Mouse (Mus musculus): ENCODE data around the gene Rhoq. TPM values are rescaled to one million over a fixed set of nuclear protein-coding genes. Genes with fewer than 3 reads are reported as not detected.

Gene Rhoq
- 36.9 and 37.8 TPM in 2 replicates for polyA plus RNA-seq (2014; fragmentation: Nextera tagmentation; extraction: Ambion mirVana)

GRCm38 (mm10) chr17:86962894-86963585, at the start of gene Rhoq:
Rhoq (plus strand) TSS chr17:86963082.
- H3K4me2 ChIP-seq (ENCODE audit: low read depth, low read length) = peak within 1 kb of the TSS; percentile 67
- no peaks in the 10 kb centered on the region for H3K27me3 ChIP-seq (replicated peaks; ENCODE audit: control insufficient read depth, insufficient read depth, low read length)
- under 1% methylated on average over 17 of the region's 86 CpGs for whole genome bisulfite sequencing
- no peaks in the 10 kb centered on the region for H3K36me3 ChIP-seq (ENCODE audit: control insufficient read depth, insufficient read depth, low read length)
- DNase-seq (ENCODE audit: low spot score) (peak; percentile 96), ATAC-seq (ENCODE audit: low read depth) (peak; percentile 90)
- peak within 1 kb of the TSS; percentile 84 for H3K4me3 ChIP-seq (ENCODE audit: low read depth, low read length)
- H3K4me1 ChIP-seq (ENCODE audit: control insufficient read depth, insufficient read depth, low read length) = peaks cover 37% of the 10 kb centered on the region
- peak within 1 kb of the TSS; percentile 96 for H3K27ac ChIP-seq (replicated peaks; ENCODE audit: low read depth, low read length)
- peak within 1 kb of the TSS; percentile 94 for H3K9ac ChIP-seq (ENCODE audit: low read depth, low read length)
- no peaks in the 10 kb centered on the region for H3K9me3 ChIP-seq (ENCODE audit: control insufficient read depth, low read length)

GRCm38 (mm10) chr17:86915540-86915939, 47.3 kb upstream of the Rhoq start:
- H3K4me2 ChIP-seq (ENCODE audit: low read depth, low read length) = no peak overlapping the region
- no peaks in the 10 kb centered on the region for H3K4me1 ChIP-seq (ENCODE audit: control insufficient read depth, insufficient read depth, low read length)
- ATAC-seq (ENCODE audit: low read depth) = no peak
- H3K27me3 ChIP-seq (replicated peaks; ENCODE audit: control insufficient read depth, insufficient read depth, low read length) = no peaks in the 10 kb centered on the region
- no peaks in the 10 kb centered on the region for H3K36me3 ChIP-seq (ENCODE audit: control insufficient read depth, insufficient read depth, low read length)
- WGBS = 81% methylated on average over 4 of the region's 4 CpGs
- no peak overlapping the region for H3K4me3 ChIP-seq (ENCODE audit: low read depth, low read length)
- H3K9ac ChIP-seq (ENCODE audit: low read depth, low read length) = no peak overlapping the region
- peaks cover 3% of the 10 kb centered on the region; the same call in 1 of the 2 replicates for H3K9me3 ChIP-seq (ENCODE audit: control insufficient read depth, low read length)
- DNase-seq (ENCODE audit: low spot score) = no peak
- no peak overlapping the region for H3K27ac ChIP-seq (replicated peaks; ENCODE audit: low read depth, low read length)

DNA sequence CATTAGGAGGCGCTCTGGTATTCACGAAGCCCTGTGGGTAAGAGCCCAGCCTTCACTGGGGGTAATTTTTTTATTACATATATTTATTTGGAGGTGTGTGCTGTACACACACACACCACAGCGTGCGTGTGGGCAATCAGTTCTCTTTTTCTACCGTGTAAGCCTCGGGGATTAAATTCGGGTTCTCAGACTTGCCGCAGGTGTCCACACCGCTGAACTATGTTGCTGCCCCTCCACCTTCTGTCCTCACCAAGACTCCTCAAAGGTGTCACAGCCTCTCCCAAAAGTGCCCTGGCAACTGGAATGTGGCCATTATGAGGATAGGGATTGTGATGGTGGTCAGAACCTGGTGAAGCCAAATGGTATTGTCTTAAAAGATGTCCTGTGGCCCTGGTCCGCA, 45.8 kb upstream of the Rhoq start, which contains the start of gene Tmem247:
Gene Tmem247, plus strand, starts transcription at position 301 of the 400 bp plus-strand sequence.
- no peak for ATAC-seq (ENCODE audit: low read depth)
- no peaks in the 10 kb centered on the region for H3K27me3 ChIP-seq (replicated peaks; ENCODE audit: control insufficient read depth, insufficient read depth, low read length)
- no peak within 1 kb of the TSS for H3K9ac ChIP-seq (ENCODE audit: low read depth, low read length)
- DNase-seq (ENCODE audit: low spot score) = no peak
- no peaks in the 10 kb centered on the region for H3K4me1 ChIP-seq (ENCODE audit: control insufficient read depth, insufficient read depth, low read length)
- no peaks in the 10 kb centered on the region for H3K36me3 ChIP-seq (ENCODE audit: control insufficient read depth, insufficient read depth, low read length)
- H3K4me3 ChIP-seq (ENCODE audit: low read depth, low read length) = no peak within 1 kb of the TSS
- H3K4me2 ChIP-seq (ENCODE audit: low read depth, low read length) = no peak within 1 kb of the TSS
- WGBS = 92% methylated on average over 10 of the region's 10 CpGs
- no peak within 1 kb of the TSS for H3K27ac ChIP-seq (replicated peaks; ENCODE audit: low read depth, low read length)
- H3K9me3 ChIP-seq (ENCODE audit: control insufficient read depth, low read length) = peaks cover 3% of the 10 kb centered on the region; the same call in 1 of the 2 replicates

- Histone ChIP-seq H3K9ac (ENCODE audit: low read depth, low read length) (no peak overlapping the region), H3K27ac (replicated peaks; ENCODE audit: low read depth, low read length) (no peak overlapping the region), H3K9me3 (ENCODE audit: control insufficient read depth, low read length) (peaks cover 3% of the 10 kb centered on the region; the same call in 1 of the 2 replicates), H3K4me1 (ENCODE audit: control insufficient read depth, insufficient read depth, low read length) (peaks cover 8% of the 10 kb centered on the region), H3K4me2 (ENCODE audit: low read depth, low read length) (no peak overlapping the region), H3K36me3 (ENCODE audit: control insufficient read depth, insufficient read depth, low read length) (no peaks in the 10 kb centered on the region), H3K4me3 (ENCODE audit: low read depth, low read length) (no peak overlapping the region), H3K27me3 (replicated peaks; ENCODE audit: control insufficient read depth, insufficient read depth, low read length) (no peaks in the 10 kb centered on the region)
- ATAC-seq (ENCODE audit: low read depth) (no peak), DNase-seq (ENCODE audit: low spot score) (no peak)
- 77% methylated on average over 6 of the region's 6 CpGs for WGBS
Observed at GRCm38 (mm10) chr17:86918786-86919185, 44.1 kb upstream of the Rhoq start.

- no peak overlapping the region for H3K4me3 ChIP-seq (ENCODE audit: low read depth, low read length)
Observed at GRCm38 (mm10) chr17:86919729-86920128, 43.2 kb upstream of the Rhoq start.

DNA sequence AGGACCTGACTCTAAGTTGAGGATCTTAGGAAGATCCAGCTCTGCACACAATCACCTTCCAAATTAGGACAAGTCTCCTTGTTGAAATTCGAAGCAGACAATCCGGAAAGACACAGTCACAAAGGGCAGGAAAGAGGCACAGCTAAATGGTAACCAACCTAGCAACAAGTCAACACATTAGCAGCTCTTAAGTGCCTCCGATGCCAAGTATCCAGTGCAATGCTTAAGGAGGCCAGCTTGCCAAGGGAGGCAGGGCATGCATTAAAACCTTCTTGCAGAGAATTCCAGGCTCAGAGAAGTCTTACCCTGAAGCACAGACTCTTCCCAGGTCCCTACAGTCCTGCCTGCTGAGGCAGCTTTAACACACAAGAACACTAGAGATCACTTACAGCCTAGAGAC, 38.2 kb upstream of the Rhoq start:
- H3K4me3 ChIP-seq (ENCODE audit: low read depth, low read length) = no peak overlapping the region
- H3K9ac ChIP-seq (ENCODE audit: low read depth, low read length) = no peak overlapping the region
- H3K27ac ChIP-seq (replicated peaks; ENCODE audit: low read depth, low read length) = no peak overlapping the region
- no peak for ATAC-seq (ENCODE audit: low read depth)
- peaks cover 10% of the 10 kb centered on the region; the same call in 1 of the 2 replicates for H3K9me3 ChIP-seq (ENCODE audit: control insufficient read depth, low read length)
- no peaks in the 10 kb centered on the region for H3K36me3 ChIP-seq (ENCODE audit: control insufficient read depth, insufficient read depth, low read length)
- H3K27me3 ChIP-seq (replicated peaks; ENCODE audit: control insufficient read depth, insufficient read depth, low read length) = no peaks in the 10 kb centered on the region
- H3K4me1 ChIP-seq (ENCODE audit: control insufficient read depth, insufficient read depth, low read length) = peaks cover 8% of the 10 kb centered on the region
- WGBS = 73% methylated on average over 3 of the region's 3 CpGs
- H3K4me2 ChIP-seq (ENCODE audit: low read depth, low read length) = no peak overlapping the region
- no peak for DNase-seq (ENCODE audit: low spot score)

More at GRCm38 (mm10) chr17:86919729-86920128, 43.2 kb upstream of the Rhoq start:
- WGBS = 88% methylated on average over 11 of the region's 11 CpGs
- H3K36me3 ChIP-seq (ENCODE audit: control insufficient read depth, insufficient read depth, low read length) = no peaks in the 10 kb centered on the region
- H3K4me2 ChIP-seq (ENCODE audit: low read depth, low read length) = no peak overlapping the region
- H3K9me3 ChIP-seq (ENCODE audit: control insufficient read depth, low read length) = peaks cover 3% of the 10 kb centered on the region; the same call in 1 of the 2 replicates
- no peak overlapping the region for H3K27ac ChIP-seq (replicated peaks; ENCODE audit: low read depth, low read length)
- peaks cover 8% of the 10 kb centered on the region for H3K4me1 ChIP-seq (ENCODE audit: control insufficient read depth, insufficient read depth, low read length)
- DNase-seq (ENCODE audit: low spot score) = no peak
- H3K9ac ChIP-seq (ENCODE audit: low read depth, low read length) = no peak overlapping the region
- ATAC-seq (ENCODE audit: low read depth) = no peak
- no peaks in the 10 kb centered on the region for H3K27me3 ChIP-seq (replicated peaks; ENCODE audit: control insufficient read depth, insufficient read depth, low read length)

DNA sequence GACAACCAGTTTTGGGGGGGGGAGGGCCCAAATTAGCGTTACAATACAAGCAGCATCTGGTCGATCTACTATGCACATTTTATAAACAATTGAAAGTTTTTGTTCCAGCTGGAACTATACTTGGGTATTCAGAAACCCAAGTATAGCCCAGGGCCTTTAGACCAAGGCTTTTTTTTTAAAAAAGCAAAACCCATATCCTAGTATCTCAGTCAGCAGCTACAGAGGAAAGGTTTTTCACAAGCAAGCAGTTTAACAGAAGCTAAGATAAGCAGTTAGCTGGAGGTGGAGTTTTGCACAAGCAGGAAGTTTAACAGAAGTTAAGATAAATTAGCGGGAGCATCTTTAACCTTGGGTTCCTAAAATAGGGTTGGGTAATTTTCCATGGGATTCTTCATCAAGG, 36.0 kb upstream of the Rhoq start:
- no peaks in the 10 kb centered on the region for H3K36me3 ChIP-seq (ENCODE audit: control insufficient read depth, insufficient read depth, low read length)
- no peak for DNase-seq (ENCODE audit: low spot score)
- H3K4me3 ChIP-seq (ENCODE audit: low read depth, low read length) = no peak overlapping the region
- no peaks in the 10 kb centered on the region for H3K27me3 ChIP-seq (replicated peaks; ENCODE audit: control insufficient read depth, insufficient read depth, low read length)
- no peak overlapping the region for H3K27ac ChIP-seq (replicated peaks; ENCODE audit: low read depth, low read length)
- ATAC-seq (ENCODE audit: low read depth) = no peak
- H3K9me3 ChIP-seq (ENCODE audit: control insufficient read depth, low read length) = peaks cover 10% of the 10 kb centered on the region; the same call in 1 of the 2 replicates
- peaks cover 8% of the 10 kb centered on the region for H3K4me1 ChIP-seq (ENCODE audit: control insufficient read depth, insufficient read depth, low read length)
- no peak overlapping the region for H3K9ac ChIP-seq (ENCODE audit: low read depth, low read length)
- 87% methylated on average over 3 of the region's 3 CpGs for WGBS
- no peak overlapping the region for H3K4me2 ChIP-seq (ENCODE audit: low read depth, low read length)

GRCm38 (mm10) chr17:86929355-86929754, 33.5 kb upstream of the Rhoq start:
- WGBS = 79% methylated on average over 4 of the region's 6 CpGs
- no peaks in the 10 kb centered on the region for H3K27me3 ChIP-seq (replicated peaks; ENCODE audit: control insufficient read depth, insufficient read depth, low read length)
- no peak for DNase-seq (ENCODE audit: low spot score)
- peaks cover 10% of the 10 kb centered on the region; the same call in 1 of the 2 replicates for H3K9me3 ChIP-seq (ENCODE audit: control insufficient read depth, low read length)
- H3K27ac ChIP-seq (replicated peaks; ENCODE audit: low read depth, low read length) = no peak overlapping the region
- H3K4me2 ChIP-seq (ENCODE audit: low read depth, low read length) = no peak overlapping the region
- no peak overlapping the region for H3K9ac ChIP-seq (ENCODE audit: low read depth, low read length)
- no peaks in the 10 kb centered on the region for H3K36me3 ChIP-seq (ENCODE audit: control insufficient read depth, insufficient read depth, low read length)
- H3K4me1 ChIP-seq (ENCODE audit: control insufficient read depth, insufficient read depth, low read length) = no peaks in the 10 kb centered on the region
- no peak overlapping the region for H3K4me3 ChIP-seq (ENCODE audit: low read depth, low read length)
- no peak for ATAC-seq (ENCODE audit: low read depth)

GRCm38 (mm10) chr17:86929981-86930380, 32.9 kb upstream of the Rhoq start:
- ATAC-seq (ENCODE audit: low read depth) (no peak), DNase-seq (ENCODE audit: low spot score) (peak; percentile 46)
- H3K27me3 ChIP-seq (replicated peaks; ENCODE audit: control insufficient read depth, insufficient read depth, low read length) = no peaks in the 10 kb centered on the region
- no peak overlapping the region for H3K4me2 ChIP-seq (ENCODE audit: low read depth, low read length)
- no peak overlapping the region for H3K9ac ChIP-seq (ENCODE audit: low read depth, low read length)
- no peaks in the 10 kb centered on the region for H3K4me1 ChIP-seq (ENCODE audit: control insufficient read depth, insufficient read depth, low read length)
- no peak overlapping the region for H3K27ac ChIP-seq (replicated peaks; ENCODE audit: low read depth, low read length)
- H3K9me3 ChIP-seq (ENCODE audit: control insufficient read depth, low read length) = peaks cover 10% of the 10 kb centered on the region; the same call in 1 of the 2 replicates
- no peak overlapping the region for H3K4me3 ChIP-seq (ENCODE audit: low read depth, low read length)
- no peaks in the 10 kb centered on the region for H3K36me3 ChIP-seq (ENCODE audit: control insufficient read depth, insufficient read depth, low read length)
